Mouse (Mus musculus): Measurements from ENCODE around the gene Adarb2. TPM values are rescaled to one million over a fixed set of nuclear protein-coding genes. Genes with fewer than 3 reads are reported as not detected.
A peak's percentile ranks its signal among the peaks of the same experiment; 100 is the strongest.

Adarb2 gene
- polyA plus RNA-seq, 1 experiment from 2014 or later = 13.2 TPM

DNA sequence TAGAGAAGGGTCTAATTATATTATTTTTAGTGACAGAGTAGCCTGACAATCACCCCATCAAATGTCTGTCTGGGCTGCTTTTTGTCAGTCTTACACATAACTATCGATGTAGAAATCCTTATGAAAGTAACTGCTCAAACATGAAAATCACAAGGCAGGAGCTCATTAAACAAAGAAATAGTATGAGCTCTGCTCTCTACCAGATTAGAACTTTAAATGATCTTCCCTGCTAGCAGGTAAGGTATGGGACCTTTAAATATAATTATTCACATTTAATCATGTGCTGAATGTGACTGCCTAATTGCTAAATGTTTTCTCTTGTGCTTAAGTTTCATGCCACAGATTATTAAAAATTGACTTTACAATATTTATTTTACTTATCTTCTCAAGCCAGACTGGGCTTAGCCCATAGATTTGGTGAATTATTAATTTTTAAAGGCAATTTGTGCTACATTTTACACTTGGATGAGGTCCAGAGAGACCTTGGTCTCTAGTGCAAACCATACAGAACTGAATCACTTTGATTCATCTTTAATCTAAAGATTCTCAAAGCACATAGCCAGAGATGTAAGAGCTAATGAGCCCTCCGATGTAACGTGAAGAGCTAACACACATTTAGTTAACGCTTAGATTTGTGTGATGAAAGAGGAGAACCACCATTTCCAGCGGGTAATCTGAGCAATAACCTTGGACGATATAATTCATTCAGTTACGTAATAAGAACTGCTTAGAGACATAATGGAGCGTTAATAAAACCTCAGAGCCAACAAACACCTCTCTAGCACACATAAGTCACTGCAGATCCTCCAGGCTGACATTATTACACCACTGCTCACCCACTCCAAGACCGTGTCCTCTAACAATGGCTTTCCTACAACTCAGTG lies 323.3 kb downstream of the Adarb2 start:
- ATAC-seq (ENCODE audit: low FRiP score) = no peak
- Histone ChIP-seq H3K4me1 (no peaks in the 10 kb centered on the region), H3K27me3 (no peaks in the 10 kb centered on the region), H3K36me3 (replicated peaks) (no peaks in the 10 kb centered on the region), H3K4me2 (no peak overlapping the region), H3K9me3 (no peaks in the 10 kb centered on the region), H3K27ac (no peak overlapping the region), H3K9ac (no peak overlapping the region), H3K4me3 (replicated peaks) (no peak overlapping the region)
- 80% methylated on average over 9 of the region's 9 CpGs for WGBS

DNA sequence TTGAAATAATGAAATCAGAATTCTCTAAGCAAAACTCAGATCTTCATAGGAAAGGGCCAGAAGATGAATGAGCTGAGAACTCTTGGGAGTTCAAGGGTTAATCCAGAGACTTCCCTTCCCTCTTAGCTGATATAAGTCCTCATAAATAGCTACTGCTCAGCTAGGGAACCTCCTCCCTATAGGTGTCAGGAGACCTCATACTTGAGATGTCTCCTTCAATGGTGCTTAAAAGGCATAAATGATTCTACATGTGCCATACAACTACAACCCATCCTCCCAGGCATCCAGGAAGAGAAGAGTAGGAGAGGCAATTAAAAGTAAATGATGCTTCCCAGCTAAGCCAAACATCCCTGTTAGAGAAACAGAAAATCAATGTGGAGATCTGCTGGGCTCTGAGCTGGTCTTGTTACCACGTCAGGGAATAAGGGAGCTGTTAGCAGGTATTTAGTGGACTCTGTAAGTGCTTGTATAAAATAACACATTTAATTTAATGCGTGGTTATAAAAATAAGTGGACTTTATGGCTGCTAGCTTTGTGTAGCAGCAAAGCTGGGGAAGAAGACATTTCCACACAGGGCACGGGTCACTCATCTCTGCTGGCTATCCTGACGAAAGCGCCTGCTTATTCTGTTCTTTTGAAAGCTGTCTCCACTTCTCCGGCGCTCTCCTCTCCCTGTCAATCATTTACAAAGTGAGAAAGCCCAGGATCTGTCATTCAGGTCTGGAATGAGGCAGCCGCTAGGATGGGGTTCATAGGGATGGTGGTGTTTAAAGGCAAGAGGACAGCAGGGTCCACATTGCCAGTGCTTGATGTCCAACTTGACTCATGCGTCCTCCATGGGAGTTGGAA lies 331.8 kb downstream of the Adarb2 start:
- H3K4me2 ChIP-seq = no peak overlapping the region
- H3K27ac ChIP-seq = no peak overlapping the region
- no peak for ATAC-seq (ENCODE audit: low FRiP score)
- 84% methylated on average over 9 of the region's 9 CpGs for WGBS
- H3K4me3 ChIP-seq (replicated peaks) = no peak overlapping the region
- H3K9ac ChIP-seq = no peak overlapping the region
- no peaks in the 10 kb centered on the region for H3K9me3 ChIP-seq
- H3K27me3 ChIP-seq = no peaks in the 10 kb centered on the region
- no peaks in the 10 kb centered on the region for H3K36me3 ChIP-seq (replicated peaks)
- H3K4me1 ChIP-seq = no peaks in the 10 kb centered on the region

DNA sequence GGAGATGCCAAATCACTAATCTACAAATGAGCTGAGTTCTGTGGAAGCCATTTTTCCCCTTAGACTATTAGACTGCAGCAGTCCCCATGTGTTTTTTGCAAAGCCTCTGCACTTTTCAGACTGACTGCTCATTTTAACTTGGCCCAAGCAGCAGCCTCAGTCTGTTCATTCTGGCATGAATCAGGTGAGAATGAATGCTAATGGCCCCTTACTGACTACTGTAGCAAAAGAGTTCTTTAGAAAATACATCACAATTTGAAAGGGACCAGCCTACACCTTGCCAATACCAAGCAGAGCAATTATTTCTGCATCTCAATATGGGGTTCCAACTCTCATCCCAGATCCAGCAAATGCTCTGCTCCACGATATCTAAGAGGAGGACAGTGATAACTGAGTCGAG lies 335.8 kb downstream of the Adarb2 start:
- Histone ChIP-seq H3K9ac (no peak overlapping the region), H3K27ac (no peak overlapping the region), H3K36me3 (replicated peaks) (no peaks in the 10 kb centered on the region), H3K27me3 (no peaks in the 10 kb centered on the region), H3K4me3 (replicated peaks) (no peak overlapping the region), H3K4me2 (no peak overlapping the region), H3K4me1 (no peaks in the 10 kb centered on the region), H3K9me3 (no peaks in the 10 kb centered on the region)
- no peak for ATAC-seq (ENCODE audit: low FRiP score)
- WGBS = 90% methylated on average over 2 of the region's 2 CpGs

DNA sequence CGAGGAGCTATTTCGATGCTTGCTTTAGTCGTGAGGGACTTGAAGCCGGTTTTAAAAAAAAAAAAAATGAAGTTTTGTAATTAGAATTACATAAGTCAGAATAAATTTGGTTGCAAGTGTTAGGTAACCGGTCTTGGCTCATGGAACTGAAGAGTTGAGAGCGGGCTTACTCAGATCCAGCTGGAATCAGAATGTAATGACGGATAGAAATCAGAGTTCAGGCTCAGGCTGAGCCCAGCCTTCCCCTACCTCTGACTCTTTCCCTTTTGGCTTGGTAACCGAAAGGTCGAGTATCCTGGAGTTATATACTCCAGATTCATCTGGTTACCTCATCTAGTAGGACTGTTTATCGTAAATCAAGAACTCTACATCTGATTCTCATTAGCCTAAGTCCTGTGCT lies 336.2 kb downstream of the Adarb2 start:
- no peaks in the 10 kb centered on the region for H3K4me1 ChIP-seq
- H3K27me3 ChIP-seq = no peaks in the 10 kb centered on the region
- no peak for ATAC-seq (ENCODE audit: low FRiP score)

DNA sequence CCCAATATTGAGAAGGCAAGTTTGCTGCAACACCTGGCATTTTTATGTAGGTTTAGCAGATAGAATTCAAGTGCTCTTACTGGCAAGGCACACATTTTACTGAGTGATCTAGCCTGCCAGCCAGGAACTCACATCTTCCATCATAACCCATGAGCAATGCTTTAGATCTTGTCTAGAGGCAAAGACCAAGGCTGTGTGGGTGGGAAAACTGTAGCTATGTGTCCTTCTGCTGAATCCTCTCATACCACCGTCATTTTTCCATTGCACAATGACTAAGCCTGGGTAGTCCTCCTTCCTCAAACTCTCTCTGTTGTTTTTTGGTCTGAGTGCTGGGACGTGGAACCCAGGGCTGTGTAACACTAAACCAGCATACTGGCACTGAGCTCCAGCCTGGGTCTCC lies 340.0 kb downstream of the Adarb2 start:
- no peaks in the 10 kb centered on the region for H3K9me3 ChIP-seq
- H3K36me3 ChIP-seq (replicated peaks) = no peaks in the 10 kb centered on the region
- no peaks in the 10 kb centered on the region for H3K27me3 ChIP-seq
- no peak for ATAC-seq (ENCODE audit: low FRiP score)
- no peak overlapping the region for H3K27ac ChIP-seq
- H3K4me3 ChIP-seq (replicated peaks) = no peak overlapping the region
- 81% methylated on average over 2 of the region's 2 CpGs for WGBS
- H3K4me2 ChIP-seq = no peak overlapping the region
- H3K9ac ChIP-seq = no peak overlapping the region
- no peaks in the 10 kb centered on the region for H3K4me1 ChIP-seq

More for the DNA sequence above, 336.2 kb downstream of the Adarb2 start:
- 93% methylated on average over 10 of the region's 10 CpGs for WGBS
- Histone ChIP-seq H3K9me3 (no peaks in the 10 kb centered on the region), H3K27ac (no peak overlapping the region), H3K4me2 (no peak overlapping the region), H3K4me3 (replicated peaks) (no peak overlapping the region), H3K36me3 (replicated peaks) (no peaks in the 10 kb centered on the region), H3K9ac (no peak overlapping the region)

DNA sequence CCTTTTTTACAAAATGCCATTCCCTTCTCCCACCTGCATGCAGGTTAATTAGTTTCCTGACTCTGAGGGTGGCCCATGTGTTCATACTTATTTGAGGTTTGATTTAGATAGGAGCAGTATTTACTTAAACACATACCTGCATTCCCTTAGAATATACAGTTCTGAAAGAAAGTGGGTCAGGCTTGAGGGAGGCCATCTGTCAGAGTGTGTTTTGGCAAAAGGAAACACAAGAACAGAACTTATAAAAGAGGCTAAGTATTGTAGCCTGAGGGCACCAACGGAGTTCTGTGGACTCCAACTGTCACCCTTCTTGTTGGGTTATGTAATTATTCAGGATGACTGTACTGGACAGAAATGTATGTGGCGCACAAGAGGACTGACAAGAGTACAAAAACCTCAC lies 349.6 kb downstream of the Adarb2 start:
- Histone ChIP-seq H3K4me2 (no peak overlapping the region), H3K4me3 (replicated peaks) (no peak overlapping the region), H3K36me3 (replicated peaks) (no peaks in the 10 kb centered on the region), H3K4me1 (no peaks in the 10 kb centered on the region), H3K9ac (no peak overlapping the region), H3K9me3 (no peaks in the 10 kb centered on the region), H3K27ac (no peak overlapping the region), H3K27me3 (no peaks in the 10 kb centered on the region)
- WGBS = 68% methylated on average over 2 of the region's 2 CpGs
- ATAC-seq (ENCODE audit: low FRiP score) = no peak

DNA sequence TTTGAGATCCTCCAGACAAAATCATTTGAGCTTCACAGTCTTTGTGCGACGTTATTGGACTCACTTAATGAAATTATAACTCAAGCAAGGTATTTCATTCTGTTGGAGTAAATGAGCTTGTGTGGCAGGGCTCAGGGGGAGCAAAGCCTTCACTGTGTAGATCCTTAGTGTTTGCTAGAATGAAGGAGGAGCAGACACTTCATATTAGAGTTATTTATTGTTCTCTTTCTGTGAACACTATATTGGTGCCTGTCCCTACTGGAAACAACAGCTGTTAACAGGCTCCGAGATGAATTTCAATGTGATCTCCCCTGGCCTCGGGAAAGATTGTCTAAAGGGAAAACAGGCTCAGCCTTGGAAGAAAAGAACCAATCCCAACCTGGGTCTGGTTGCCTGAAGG lies 355.1 kb downstream of the Adarb2 start:
- H3K9ac ChIP-seq = no peak overlapping the region
- H3K9me3 ChIP-seq = no peaks in the 10 kb centered on the region
- no peak overlapping the region for H3K4me3 ChIP-seq (replicated peaks)
- no peak for ATAC-seq (ENCODE audit: low FRiP score)
- no peak overlapping the region for H3K27ac ChIP-seq
- H3K27me3 ChIP-seq = no peaks in the 10 kb centered on the region
- no peak overlapping the region for H3K4me2 ChIP-seq
- WGBS = 70% methylated on average over 4 of the region's 4 CpGs
- H3K4me1 ChIP-seq = no peaks in the 10 kb centered on the region
- H3K36me3 ChIP-seq (replicated peaks) = no peaks in the 10 kb centered on the region

DNA sequence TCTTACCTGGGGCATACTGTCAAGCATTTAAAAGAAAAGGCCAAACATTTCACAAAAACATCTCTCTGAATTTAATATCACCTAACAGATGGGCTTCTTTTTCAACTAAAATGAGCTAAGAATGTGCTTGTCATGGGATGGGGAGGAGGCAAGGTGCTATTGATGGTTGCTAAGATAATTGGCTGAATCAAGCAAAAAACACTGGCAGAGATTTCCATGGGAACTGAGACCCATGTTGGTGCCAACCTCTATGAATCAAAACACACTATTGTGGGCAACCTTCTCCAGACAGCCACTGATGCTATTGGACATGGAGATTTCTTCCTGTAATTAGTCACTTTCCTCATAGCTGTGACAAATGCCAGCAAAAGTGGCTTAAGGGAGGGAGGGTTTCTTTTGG lies 357.8 kb downstream of the Adarb2 start:
- H3K4me1 ChIP-seq = no peaks in the 10 kb centered on the region
- no peak overlapping the region for H3K27ac ChIP-seq
- no peaks in the 10 kb centered on the region for H3K27me3 ChIP-seq
- no peak overlapping the region for H3K4me2 ChIP-seq
- no peak overlapping the region for H3K4me3 ChIP-seq (replicated peaks)
- no peaks in the 10 kb centered on the region for H3K36me3 ChIP-seq (replicated peaks)
- no peak overlapping the region for H3K9ac ChIP-seq
- H3K9me3 ChIP-seq = no peaks in the 10 kb centered on the region
- no peak for ATAC-seq (ENCODE audit: low FRiP score)

DNA sequence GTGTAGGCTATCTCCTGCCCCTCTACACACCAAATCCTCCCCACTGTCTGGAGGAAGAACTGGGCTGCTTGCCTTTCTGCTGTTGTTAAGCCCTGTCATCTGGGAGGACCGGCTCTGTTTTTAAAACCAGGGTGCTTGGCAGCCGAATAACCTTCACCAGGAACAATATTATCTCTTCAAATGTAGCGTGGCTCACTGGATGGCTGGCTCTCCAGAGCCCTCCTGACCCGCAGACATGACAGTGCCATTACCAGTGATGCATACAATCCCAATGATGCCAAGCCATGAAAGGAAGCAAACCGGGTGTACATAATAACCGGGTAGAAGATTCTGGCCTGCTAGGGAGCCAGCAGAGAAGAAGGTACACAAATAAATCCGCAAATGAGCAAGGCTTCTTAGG lies 360.5 kb downstream of the Adarb2 start:
- Histone ChIP-seq H3K9ac (no peak overlapping the region), H3K4me2 (no peak overlapping the region), H3K4me1 (no peaks in the 10 kb centered on the region), H3K9me3 (no peaks in the 10 kb centered on the region), H3K27ac (no peak overlapping the region), H3K27me3 (no peaks in the 10 kb centered on the region), H3K36me3 (replicated peaks) (no peaks in the 10 kb centered on the region), H3K4me3 (replicated peaks) (no peak overlapping the region)
- WGBS = 88% methylated on average over 7 of the region's 7 CpGs
- ATAC-seq (ENCODE audit: low FRiP score) = no peak

DNA sequence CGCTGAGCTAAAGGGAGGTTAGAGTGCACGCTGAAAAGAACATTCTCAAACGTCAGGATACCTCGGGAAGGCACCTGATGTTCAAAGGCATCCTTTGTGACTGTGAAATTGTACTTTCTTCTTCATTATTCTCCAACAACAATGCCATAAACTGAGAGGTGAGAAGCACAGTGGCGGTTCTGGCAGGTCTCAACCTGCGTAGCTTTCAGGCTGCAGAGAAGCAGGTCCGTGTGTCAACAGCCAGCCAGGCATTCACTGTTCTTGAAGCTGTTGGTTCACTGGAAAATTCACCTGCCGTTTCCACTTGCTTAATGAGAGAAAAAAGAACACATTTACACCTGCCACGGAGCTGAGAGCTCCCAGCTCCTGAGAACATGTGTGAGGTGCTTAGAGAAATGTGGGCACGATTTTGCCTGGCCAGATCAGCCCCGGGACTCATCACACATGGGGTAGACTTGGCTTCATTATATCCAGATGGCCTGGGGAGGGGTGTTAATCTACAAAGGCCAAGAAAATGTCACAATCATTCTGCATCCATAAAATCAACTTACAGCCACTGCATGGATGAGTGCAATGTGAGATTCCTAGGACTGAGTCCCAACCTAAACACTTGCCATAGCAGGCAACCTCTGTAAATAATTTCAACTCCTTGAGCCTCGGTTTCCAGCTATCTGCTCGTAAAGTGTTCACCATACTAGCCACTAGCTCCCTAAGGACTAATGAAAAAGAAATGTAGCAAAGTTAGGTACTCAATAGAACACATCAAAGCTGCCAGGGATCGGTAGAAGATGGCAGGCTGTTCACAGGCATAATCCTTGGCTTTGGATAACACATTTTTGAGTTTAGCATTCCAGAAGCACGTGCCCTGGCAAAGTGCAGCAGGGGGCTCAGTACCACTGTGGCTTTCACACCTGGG lies 364.7 kb downstream of the Adarb2 start:
- H3K4me3 ChIP-seq (replicated peaks) = no peak overlapping the region
- H3K9me3 ChIP-seq = no peaks in the 10 kb centered on the region
- H3K36me3 ChIP-seq (replicated peaks) = no peaks in the 10 kb centered on the region
- H3K9ac ChIP-seq = no peak overlapping the region
- 0 out of 2 replicates have a peak overlapping the region, but pooled peaks have one; percentile 16 for H3K27ac ChIP-seq
- H3K4me1 ChIP-seq = no peaks in the 10 kb centered on the region
- no peaks in the 10 kb centered on the region for H3K27me3 ChIP-seq
- ATAC-seq (ENCODE audit: low FRiP score) = no peak
- WGBS = 78% methylated on average over 15 of the region's 15 CpGs
- no peak overlapping the region for H3K4me2 ChIP-seq

DNA sequence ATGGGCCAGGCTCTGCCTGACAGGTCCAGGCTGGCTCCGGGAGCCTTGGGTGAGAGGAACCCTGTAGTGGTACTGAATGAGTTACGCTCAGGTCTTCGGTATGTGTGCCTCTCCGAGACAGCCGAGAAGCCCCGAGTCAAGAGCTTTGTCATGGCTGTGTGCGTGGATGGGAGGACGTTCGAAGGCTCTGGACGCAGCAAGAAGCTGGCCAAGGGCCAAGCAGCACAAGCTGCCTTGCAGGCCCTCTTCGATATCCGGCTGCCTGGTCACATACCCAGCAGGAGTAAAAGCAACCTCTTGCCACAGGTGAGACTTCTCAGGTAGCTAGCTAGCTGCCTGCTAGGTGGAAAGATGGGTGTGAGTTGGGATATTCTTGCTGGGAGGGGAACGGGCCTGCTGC lies 367.6 kb downstream of the Adarb2 start:
- Histone ChIP-seq H3K9ac (no peak overlapping the region), H3K9me3 (no peaks in the 10 kb centered on the region), H3K36me3 (replicated peaks) (no peaks in the 10 kb centered on the region), H3K4me3 (replicated peaks) (no peak overlapping the region), H3K4me1 (no peaks in the 10 kb centered on the region), H3K4me2 (no peak overlapping the region), H3K27me3 (no peaks in the 10 kb centered on the region), H3K27ac (no peak overlapping the region)
- WGBS = 93% methylated on average over 13 of the region's 13 CpGs
- no peak for ATAC-seq (ENCODE audit: low FRiP score)

DNA sequence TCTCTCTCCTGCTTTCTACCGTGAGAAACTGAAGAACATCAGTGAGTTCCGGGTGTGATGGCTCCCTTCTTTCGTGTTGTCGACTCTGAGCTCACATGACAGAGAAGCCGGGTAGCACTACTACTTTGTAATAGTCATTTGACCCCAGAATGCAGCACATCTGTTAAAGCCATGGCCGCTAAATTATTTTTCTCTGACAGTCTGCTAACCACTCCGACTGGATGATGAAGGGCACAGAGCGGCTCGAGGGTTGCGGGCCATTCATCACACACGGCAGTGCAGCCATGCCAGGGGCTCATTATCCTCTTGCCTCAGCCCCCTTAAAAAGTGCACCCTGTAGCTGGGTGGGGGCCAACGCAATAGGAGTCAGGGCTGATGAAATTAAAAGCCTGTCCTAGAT lies 371.2 kb downstream of the Adarb2 start:
- ATAC-seq (ENCODE audit: low FRiP score) = no peak
- Histone ChIP-seq H3K36me3 (replicated peaks) (no peaks in the 10 kb centered on the region), H3K27me3 (no peaks in the 10 kb centered on the region), H3K4me3 (replicated peaks) (no peak overlapping the region), H3K9me3 (no peaks in the 10 kb centered on the region), H3K27ac (no peak overlapping the region), H3K4me2 (no peak overlapping the region), H3K9ac (no peak overlapping the region), H3K4me1 (no peaks in the 10 kb centered on the region)
- 93% methylated on average over 12 of the region's 12 CpGs for WGBS
